Mouse (Mus musculus): ENCODE results near the gene Ppil2. TPM values are rescaled to one million over a fixed set of nuclear protein-coding genes. Genes with fewer than 3 reads are reported as not detected.

The Ppil2 gene
- polyA plus RNA-seq (2014; fragmentation: Nextera tagmentation; extraction: Ambion mirVana), result 126 and 140 TPM in 2 replicates

DNA sequence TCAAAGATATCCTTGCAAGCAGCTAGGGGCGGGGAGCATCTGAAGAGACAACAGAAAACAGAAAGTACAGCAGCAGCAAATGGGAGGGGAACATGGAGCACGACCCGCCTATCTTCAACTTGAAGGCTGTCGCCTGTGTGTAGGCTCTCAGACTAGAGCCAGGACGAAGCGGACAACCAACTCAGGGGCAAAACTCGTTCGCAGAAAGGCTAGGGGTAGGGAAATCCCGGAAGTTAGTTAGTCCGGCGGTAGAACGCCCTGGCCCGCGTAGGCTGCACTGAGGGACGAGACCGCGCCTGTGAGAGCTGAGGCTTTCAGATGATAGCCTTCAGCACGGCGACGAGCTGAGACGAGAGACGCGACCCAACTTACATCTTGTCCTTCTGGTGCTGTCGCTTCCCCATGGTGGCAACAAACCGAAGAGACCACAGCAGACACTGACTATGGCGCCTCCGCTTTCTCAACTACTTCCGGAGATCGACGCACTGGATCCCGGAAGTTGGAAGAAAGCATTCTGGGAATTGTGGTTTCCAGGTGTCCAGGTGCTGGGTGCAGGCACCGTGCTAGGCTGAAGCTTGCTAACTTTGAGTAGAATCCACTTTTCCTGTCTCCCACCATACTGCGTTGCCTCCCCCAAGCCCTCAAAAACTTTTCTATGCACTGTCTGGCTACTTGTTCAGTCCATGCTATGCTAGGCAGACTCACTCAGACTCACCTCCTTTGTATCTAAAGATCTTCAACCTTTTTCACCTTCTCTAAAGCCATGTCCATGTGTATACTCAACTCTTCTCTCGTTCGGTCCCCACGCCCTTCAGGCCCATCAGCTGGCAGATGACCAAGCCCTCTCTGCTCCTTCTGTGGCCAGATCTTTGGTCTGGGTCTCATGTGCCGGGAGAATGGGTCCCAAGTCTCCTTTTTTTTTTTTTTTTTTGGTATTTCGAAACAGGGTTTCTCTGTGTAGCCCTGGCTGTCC, at the start of gene Ppil2:
Ppil2 (minus strand) TSS at position 487 of the 973 bp plus-strand sequence.
- WGBS, result 8% methylated on average over 38 of the region's 38 CpGs
- Histone ChIP-seq H3K36me3 (ENCODE audit: control insufficient read depth, insufficient read depth, low read length) (peaks cover 60% of the 10 kb centered on the region), H3K4me1 (replicated peaks; ENCODE audit: control insufficient read depth, insufficient read depth, low read length) (peaks cover 10% of the 10 kb centered on the region; the same call in 1 of the 2 replicates), H3K4me2 (ENCODE audit: low read length) (peak within 1 kb of the TSS; percentile 73), H3K9ac (ENCODE audit: low read length) (peak within 1 kb of the TSS; percentile 73), H3K27ac (ENCODE audit: low read depth) (peak within 1 kb of the TSS; percentile 51; the same call in 1 of the 2 replicates), H3K27me3 (replicated peaks; ENCODE audit: control insufficient read depth, insufficient read depth, low read length) (no peaks in the 10 kb centered on the region), H3K9me3 (ENCODE audit: control insufficient read depth, low read length) (no peaks in the 10 kb centered on the region), H3K4me3 (ENCODE audit: low read depth, low read length) (peak within 1 kb of the TSS; percentile 98)
- peak; percentile 82 for ATAC-seq (replicated peaks; ENCODE audit: low FRiP score, low TSS enrichment, low read depth)
- DNase-seq (ENCODE audit: low spot score), result peak; percentile 81

DNA sequence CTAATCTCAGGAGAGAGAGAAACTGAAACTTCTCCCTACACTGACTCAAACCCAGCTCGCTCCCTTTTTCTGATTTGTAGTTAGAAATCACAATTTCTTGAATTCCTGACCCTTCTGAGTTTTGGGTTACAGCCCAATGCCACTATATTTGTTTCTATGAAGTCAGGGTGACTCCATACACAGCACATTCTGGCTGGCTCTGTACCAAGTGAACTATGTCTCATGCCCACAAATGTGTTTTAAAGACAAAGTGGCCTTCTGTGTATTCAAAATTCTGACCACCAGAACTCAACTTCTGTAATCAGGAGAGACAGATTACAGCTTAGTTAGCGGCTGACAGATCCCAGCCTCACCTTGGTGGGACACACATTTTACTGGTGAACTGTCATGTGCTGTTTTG, 43.3 kb upstream of the Ppil2 start:
- WGBS, result 94% methylated on average over 2 of the region's 2 CpGs
- H3K27me3 ChIP-seq (replicated peaks; ENCODE audit: control insufficient read depth, insufficient read depth, low read length), result no peaks in the 10 kb centered on the region
- no peak for DNase-seq (ENCODE audit: low spot score)

DNA sequence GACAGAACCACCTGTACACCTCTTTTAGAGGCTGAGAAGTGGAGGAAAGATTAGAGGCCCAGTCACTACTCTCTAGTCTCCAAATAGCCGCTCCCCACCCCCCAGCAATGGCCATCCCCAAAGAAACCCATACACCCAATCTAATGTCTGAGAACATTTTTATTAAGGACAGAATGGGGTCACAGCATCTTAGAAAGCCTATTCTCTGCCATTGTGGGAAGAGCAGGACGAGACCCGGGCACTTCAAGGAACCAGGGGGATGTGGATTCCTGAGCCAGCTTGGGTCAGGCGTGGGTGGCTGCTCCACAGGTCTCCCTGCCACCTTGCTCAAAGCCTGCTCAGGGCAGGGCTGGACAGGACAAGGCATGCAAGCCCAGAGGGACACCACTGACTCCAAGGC, 40.8 kb upstream of the Ppil2 start:
- Histone ChIP-seq H3K9ac (ENCODE audit: low read length) (no peak overlapping the region), H3K36me3 (ENCODE audit: control insufficient read depth, insufficient read depth, low read length) (peaks cover 33% of the 10 kb centered on the region), H3K4me2 (ENCODE audit: low read length) (no peak overlapping the region), H3K4me1 (replicated peaks; ENCODE audit: control insufficient read depth, insufficient read depth, low read length) (peaks cover 13% of the 10 kb centered on the region), H3K4me3 (ENCODE audit: low read depth, low read length) (no peak overlapping the region), H3K27me3 (replicated peaks; ENCODE audit: control insufficient read depth, insufficient read depth, low read length) (0 out of 2 replicates have a peak, but pooled peaks cover 3% of the 10 kb centered on the region), H3K27ac (ENCODE audit: low read depth) (no peak overlapping the region), H3K9me3 (ENCODE audit: control insufficient read depth, low read length) (no peaks in the 10 kb centered on the region)
- DNase-seq (ENCODE audit: low spot score), result no peak
- WGBS, result 94% methylated on average over 4 of the region's 4 CpGs
- ATAC-seq (replicated peaks; ENCODE audit: low FRiP score, low TSS enrichment, low read depth), result no peak

More for the DNA sequence above, 43.3 kb upstream of the Ppil2 start:
- Histone ChIP-seq H3K27ac (ENCODE audit: low read depth) (no peak overlapping the region), H3K36me3 (ENCODE audit: control insufficient read depth, insufficient read depth, low read length) (peaks cover 57% of the 10 kb centered on the region), H3K4me3 (ENCODE audit: low read depth, low read length) (no peak overlapping the region), H3K4me1 (replicated peaks; ENCODE audit: control insufficient read depth, insufficient read depth, low read length) (no peaks in the 10 kb centered on the region), H3K4me2 (ENCODE audit: low read length) (no peak overlapping the region), H3K9ac (ENCODE audit: low read length) (no peak overlapping the region), H3K9me3 (ENCODE audit: control insufficient read depth, low read length) (no peaks in the 10 kb centered on the region)
- no peak for ATAC-seq (replicated peaks; ENCODE audit: low FRiP score, low TSS enrichment, low read depth)

- DNase-seq (ENCODE audit: low spot score) (no peak), ATAC-seq (replicated peaks; ENCODE audit: low FRiP score, low TSS enrichment, low read depth) (no peak)
- Histone ChIP-seq H3K36me3 (ENCODE audit: control insufficient read depth, insufficient read depth, low read length) (peaks cover 33% of the 10 kb centered on the region), H3K4me1 (replicated peaks; ENCODE audit: control insufficient read depth, insufficient read depth, low read length) (peaks cover 13% of the 10 kb centered on the region), H3K9me3 (ENCODE audit: control insufficient read depth, low read length) (no peaks in the 10 kb centered on the region), H3K9ac (ENCODE audit: low read length) (no peak overlapping the region), H3K4me3 (ENCODE audit: low read depth, low read length) (no peak overlapping the region), H3K27ac (ENCODE audit: low read depth) (no peak overlapping the region), H3K4me2 (ENCODE audit: low read length) (no peak overlapping the region), H3K27me3 (replicated peaks; ENCODE audit: control insufficient read depth, insufficient read depth, low read length) (0 out of 2 replicates have a peak, but pooled peaks cover 3% of the 10 kb centered on the region)
- WGBS, result 84% methylated on average over 7 of the region's 7 CpGs
Measured at GRCm38 (mm10) chr16:17150520-17151258, 39.6 kb upstream of the Ppil2 start.

DNA sequence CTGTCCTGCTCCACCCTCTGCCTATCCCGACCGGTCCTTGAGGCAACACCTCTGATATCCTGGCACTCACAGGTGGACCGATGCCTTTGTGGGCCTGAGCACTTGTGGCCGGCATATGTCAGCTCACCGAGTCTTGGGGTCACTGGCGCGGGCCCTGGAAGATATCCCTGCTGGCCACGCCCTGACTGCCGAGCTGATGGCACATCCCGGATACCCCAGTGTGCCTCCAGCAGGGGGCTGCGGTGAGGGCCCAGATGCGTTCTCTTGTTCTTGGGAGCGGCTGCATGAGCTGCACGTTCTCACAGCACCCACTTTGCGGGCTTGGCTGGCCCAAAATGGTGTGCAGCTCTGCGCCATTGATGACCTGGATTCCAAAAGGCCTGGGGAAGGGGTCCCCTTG, 37.0 kb upstream of the Ppil2 start:
- Histone ChIP-seq H3K4me2 (ENCODE audit: low read length) (peak overlapping the region; percentile 99), H3K27ac (ENCODE audit: low read depth) (no peak overlapping the region), H3K4me1 (replicated peaks; ENCODE audit: control insufficient read depth, insufficient read depth, low read length) (peaks cover 13% of the 10 kb centered on the region), H3K36me3 (ENCODE audit: control insufficient read depth, insufficient read depth, low read length) (peaks cover 12% of the 10 kb centered on the region), H3K27me3 (replicated peaks; ENCODE audit: control insufficient read depth, insufficient read depth, low read length) (0 out of 2 replicates have a peak, but pooled peaks cover 3% of the 10 kb centered on the region), H3K9ac (ENCODE audit: low read length) (peak overlapping the region; percentile 52; the same call in 1 of the 2 replicates), H3K4me3 (ENCODE audit: low read depth, low read length) (peak overlapping the region; percentile 61), H3K9me3 (ENCODE audit: control insufficient read depth, low read length) (no peaks in the 10 kb centered on the region)
- 11% methylated on average over 16 of the region's 16 CpGs for WGBS
- ATAC-seq (replicated peaks; ENCODE audit: low FRiP score, low TSS enrichment, low read depth), result peak; percentile 17
- peak; percentile 79 for DNase-seq (ENCODE audit: low spot score)

DNA sequence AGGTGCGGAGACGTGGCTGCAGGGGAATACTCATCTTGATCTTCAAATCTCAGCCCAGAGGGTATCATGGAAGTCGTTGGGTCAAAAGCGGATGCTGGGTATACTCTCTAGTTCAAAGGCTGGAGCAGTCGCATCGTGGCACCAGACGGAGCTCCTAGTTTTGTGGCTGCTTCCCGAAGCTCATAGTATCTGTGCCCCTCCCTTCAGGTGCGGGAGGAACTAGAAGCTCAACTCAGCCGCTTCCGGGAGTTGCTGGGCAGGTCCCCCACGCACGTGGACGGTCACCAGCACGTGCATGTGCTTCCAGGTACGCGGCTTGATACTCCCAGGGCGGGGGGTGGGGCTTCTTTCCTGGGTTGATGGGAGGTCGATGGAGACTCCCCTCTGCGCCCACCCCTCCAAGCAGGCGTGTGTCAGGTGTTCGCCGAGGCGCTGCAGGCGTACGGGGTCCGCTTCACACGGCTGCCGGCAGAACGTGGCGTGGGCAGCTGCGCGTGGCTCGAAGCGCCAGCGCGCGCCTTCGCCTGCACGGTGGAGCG, 36.4 kb upstream of the Ppil2 start:
- peak; percentile 40 for ATAC-seq (replicated peaks; ENCODE audit: low FRiP score, low TSS enrichment, low read depth)
- H3K4me2 ChIP-seq (ENCODE audit: low read length), result peak overlapping the region; percentile 99
- no peak overlapping the region for H3K27ac ChIP-seq (ENCODE audit: low read depth)
- peak overlapping the region; percentile 52 for H3K9ac ChIP-seq (ENCODE audit: low read length)
- peaks cover 13% of the 10 kb centered on the region for H3K4me1 ChIP-seq (replicated peaks; ENCODE audit: control insufficient read depth, insufficient read depth, low read length)
- peaks cover 5% of the 10 kb centered on the region for H3K36me3 ChIP-seq (ENCODE audit: control insufficient read depth, insufficient read depth, low read length)
- H3K27me3 ChIP-seq (replicated peaks; ENCODE audit: control insufficient read depth, insufficient read depth, low read length), result 0 out of 2 replicates have a peak, but pooled peaks cover 3% of the 10 kb centered on the region
- WGBS, result under 1% methylated on average over 41 of the region's 41 CpGs
- no peaks in the 10 kb centered on the region for H3K9me3 ChIP-seq (ENCODE audit: control insufficient read depth, low read length)
- peak overlapping the region; percentile 61 for H3K4me3 ChIP-seq (ENCODE audit: low read depth, low read length)
- DNase-seq (ENCODE audit: low spot score), result peak; percentile 83

GRCm38 (mm10) chr16:17146772-17147235, 35.7 kb upstream of the Ppil2 start, which contains the start of gene Ccdc116:
TSS of gene Ccdc116 (minus strand) at chr16:17147229.
- Histone ChIP-seq H3K4me1 (replicated peaks; ENCODE audit: control insufficient read depth, insufficient read depth, low read length) (peaks cover 13% of the 10 kb centered on the region), H3K27me3 (replicated peaks; ENCODE audit: control insufficient read depth, insufficient read depth, low read length) (0 out of 2 replicates have a peak, but pooled peaks cover 3% of the 10 kb centered on the region), H3K9ac (ENCODE audit: low read length) (peak within 1 kb of the TSS; percentile 52), H3K36me3 (ENCODE audit: control insufficient read depth, insufficient read depth, low read length) (no peaks in the 10 kb centered on the region), H3K4me2 (ENCODE audit: low read length) (peak within 1 kb of the TSS; percentile 99), H3K27ac (ENCODE audit: low read depth) (no peak within 1 kb of the TSS), H3K9me3 (ENCODE audit: control insufficient read depth, low read length) (no peaks in the 10 kb centered on the region), H3K4me3 (ENCODE audit: low read depth, low read length) (peak within 1 kb of the TSS; percentile 61)
- peak; percentile 80 for ATAC-seq (replicated peaks; ENCODE audit: low FRiP score, low TSS enrichment, low read depth)
- under 1% methylated on average over 34 of the region's 34 CpGs for WGBS
- DNase-seq (ENCODE audit: low spot score), result peak; percentile 91

GRCm38 (mm10) chr16:17144339-17144738, 33.3 kb upstream of the Ppil2 start, which contains the start of gene Ydjc:
TSS of gene Ydjc (plus strand) at chr16:17144621.
- no peak within 1 kb of the TSS for H3K4me2 ChIP-seq (ENCODE audit: low read length)
- H3K4me1 ChIP-seq (replicated peaks; ENCODE audit: control insufficient read depth, insufficient read depth, low read length), result peaks cover 13% of the 10 kb centered on the region
- H3K27me3 ChIP-seq (replicated peaks; ENCODE audit: control insufficient read depth, insufficient read depth, low read length), result 0 out of 2 replicates have a peak, but pooled peaks cover 3% of the 10 kb centered on the region
- H3K9me3 ChIP-seq (ENCODE audit: control insufficient read depth, low read length), result no peaks in the 10 kb centered on the region
- DNase-seq (ENCODE audit: low spot score) (no peak), ATAC-seq (replicated peaks; ENCODE audit: low FRiP score, low TSS enrichment, low read depth) (no peak)
- no peaks in the 10 kb centered on the region for H3K36me3 ChIP-seq (ENCODE audit: control insufficient read depth, insufficient read depth, low read length)
- 20% methylated on average over 7 of the region's 7 CpGs for WGBS
- no peak within 1 kb of the TSS for H3K4me3 ChIP-seq (ENCODE audit: low read depth, low read length)
- H3K9ac ChIP-seq (ENCODE audit: low read length), result no peak within 1 kb of the TSS
- no peak within 1 kb of the TSS for H3K27ac ChIP-seq (ENCODE audit: low read depth)
